Mouse (Mus musculus) G1E (cell line): ENCODE measurements around the gene Tnik.

Experiments used
- CTCF ChIP-seq: IDR thresholded peaks from 2 replicates; pipeline ENCODE4 v1.5.1; 2012; ENCODE audit warnings: low read depth, low read length, inconsistent platforms, mixed read lengths
- GATA1 ChIP-seq: IDR thresholded peaks from 2 replicates; pipeline ENCODE4 v1.6.1; 2012; ENCODE audit warnings: borderline replicate concordance, low read length, inconsistent platforms, mixed read lengths
- GATA2 ChIP-seq: IDR thresholded peaks from 2 replicates; pipeline ENCODE4 v1.6.1; 2012; ENCODE audit warnings: low read depth, low read length, inconsistent platforms, borderline replicate concordance
- TAL1 ChIP-seq: conservative IDR thresholded peaks from 2 replicates; pipeline ENCODE4 v1.6.1; 2012; ENCODE audit warnings: low read depth, low read length, inconsistent platforms, mixed read lengths

DNA sequence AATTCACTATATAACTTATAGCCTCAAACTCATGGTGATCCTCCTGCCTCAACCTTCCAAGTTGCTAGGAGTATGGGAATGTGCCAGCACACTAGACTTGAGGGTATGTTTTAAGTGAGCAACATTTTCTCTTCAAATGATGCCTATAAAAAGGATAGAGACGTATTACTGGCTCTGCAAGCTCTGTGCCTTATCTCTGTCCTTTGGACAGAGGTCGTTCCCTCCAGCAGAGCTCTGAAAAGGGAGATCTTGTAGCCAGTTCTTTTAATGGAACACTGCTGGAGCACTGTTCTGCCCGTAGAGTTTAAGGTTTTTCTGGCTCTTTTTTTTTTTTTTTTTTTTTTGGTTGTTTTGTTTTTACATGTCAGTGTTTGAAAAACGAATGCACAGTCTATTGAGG is 298.4 kb downstream of the Tnik start:
- TF ChIP-seq TAL1 (no peak), CTCF (no peak), GATA2 (no peak), GATA1 (no peak)
